Mouse (Mus musculus) liver, embryonic 11.5 days (tissue): Measurements from ENCODE around the gene Arpc1b. TPM values are rescaled to one million over a fixed set of nuclear protein-coding genes. Genes with fewer than 3 reads are reported as not detected.

Source experiments
- ATAC-seq: fragments of 200-750 bp; cut with Nextera tagmentation; replicated peaks from 2 replicates; pipeline ENCODE4 v1.8.0; 2017; ENCODE audit warnings: moderate number of reproducible peaks, mild to moderate bottlenecking, moderate TSS enrichment, moderate library complexity; ENCODE audit not compliant: low FRiP score
- DNase-seq: peaks from one replicate; pipeline ENCODE4 v3.0.0-alpha.2; 2017; ENCODE audit warnings: low spot score
- H3K27ac ChIP-seq: fragments of 300-500 bp; sonication (generic); 2 replicates; pipeline ENCODE4 v1.5.1; 2014; ENCODE audit warnings: mild to moderate bottlenecking, low read depth, low read length, control low read depth
- H3K27me3 ChIP-seq: fragments of 300-500 bp; sonication (generic); replicated peaks from 2 replicates; pipeline ENCODE4 v1.6.1; 2014; ENCODE audit warnings: low read length, mixed read lengths; ENCODE audit not compliant: control insufficient read depth, insufficient read depth
- H3K36me3 ChIP-seq: fragments of 300-500 bp; sonication (generic); 2 replicates; pipeline ENCODE4 v1.6.1; 2014; ENCODE audit warnings: mild to moderate bottlenecking, low read length, moderate library complexity, mixed read lengths; ENCODE audit not compliant: control insufficient read depth, insufficient read depth
- H3K4me1 ChIP-seq: fragments of 300-500 bp; sonication (generic); replicated peaks from 2 replicates; pipeline ENCODE4 v1.6.1; 2014; ENCODE audit warnings: low read length, mixed read lengths; ENCODE audit not compliant: control insufficient read depth, insufficient read depth
- H3K4me2 ChIP-seq: fragments of 300-500 bp; sonication (generic); 2 replicates; pipeline ENCODE4 v1.6.1; 2014; ENCODE audit warnings: mild to moderate bottlenecking, control low read depth, moderate library complexity
- H3K4me3 ChIP-seq: fragments of 300-500 bp; sonication (generic); 2 replicates; pipeline ENCODE4 v1.5.1; 2014; ENCODE audit warnings: low read depth, low read length, control low read depth
- H3K9ac ChIP-seq: fragments of 300-500 bp; sonication (generic); 2 replicates; pipeline ENCODE4 v1.6.1; 2014; ENCODE audit warnings: low read depth, low read length, control low read depth
- H3K9me3 ChIP-seq: fragments of 300-500 bp; sonication (generic); 2 replicates; pipeline ENCODE4 v1.6.1; 2016; ENCODE audit warnings: low read length, inconsistent platforms, mixed read lengths; ENCODE audit not compliant: control insufficient read depth
- WGBS: fragments of 180-500 bp; shearing (Covaris S2); extraction: QIAGEN DNeasy Blood & Tissue Kit; methylation state at CpG from one replicate; pipeline ENCODE4 v1.1.7; 2014; 5-methylcytosine and 5-hydroxymethylcytosine counted together
- polyA plus RNA-seq: library from polyadenylated mRNA; unstranded; fragments of >200 nt; fragmentation: Nextera tagmentation; extraction: Ambion mirVana; gene quantifications from 2 replicates; pipeline ENCODE4 v1.2.1, GENCODE M21; 2014

Gene Arpc1b
- polyA plus RNA-seq, 1 experiment from 2014 or later, result 209 TPM

DNA sequence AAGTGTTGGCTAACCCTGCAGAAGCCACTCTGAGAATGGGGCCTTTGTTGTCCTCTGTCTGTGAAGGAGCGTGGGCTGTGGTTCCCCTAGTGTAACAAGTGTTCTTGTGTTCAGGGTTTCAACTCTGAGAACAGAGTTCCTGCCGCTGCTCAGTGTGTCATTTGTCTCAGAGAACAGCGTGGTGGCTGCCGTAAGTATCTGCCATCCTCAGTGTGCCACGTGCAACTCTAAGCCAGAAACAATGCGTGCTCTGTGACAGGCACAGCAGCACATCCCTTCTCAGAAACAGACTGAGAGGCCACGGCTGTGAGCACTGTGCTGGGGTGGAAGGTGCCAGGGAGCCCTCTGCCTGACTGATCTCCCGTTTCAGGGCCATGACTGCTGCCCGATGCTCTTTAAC is 9.7 kb upstream of the Arpc1b start:
- DNase-seq (no peak), ATAC-seq (no peak)
- H3K4me1 ChIP-seq, result no peaks in the 10 kb centered on the region
- H3K9ac ChIP-seq, result no peak overlapping the region
- no peak overlapping the region for H3K27ac ChIP-seq
- no peaks in the 10 kb centered on the region for H3K9me3 ChIP-seq
- no peak overlapping the region for H3K4me3 ChIP-seq
- H3K27me3 ChIP-seq, result no peaks in the 10 kb centered on the region
- H3K36me3 ChIP-seq, result peaks cover 61% of the 10 kb centered on the region
- H3K4me2 ChIP-seq, result no peak overlapping the region
- 92% methylated on average over 9 of the region's 9 CpGs for WGBS

DNA sequence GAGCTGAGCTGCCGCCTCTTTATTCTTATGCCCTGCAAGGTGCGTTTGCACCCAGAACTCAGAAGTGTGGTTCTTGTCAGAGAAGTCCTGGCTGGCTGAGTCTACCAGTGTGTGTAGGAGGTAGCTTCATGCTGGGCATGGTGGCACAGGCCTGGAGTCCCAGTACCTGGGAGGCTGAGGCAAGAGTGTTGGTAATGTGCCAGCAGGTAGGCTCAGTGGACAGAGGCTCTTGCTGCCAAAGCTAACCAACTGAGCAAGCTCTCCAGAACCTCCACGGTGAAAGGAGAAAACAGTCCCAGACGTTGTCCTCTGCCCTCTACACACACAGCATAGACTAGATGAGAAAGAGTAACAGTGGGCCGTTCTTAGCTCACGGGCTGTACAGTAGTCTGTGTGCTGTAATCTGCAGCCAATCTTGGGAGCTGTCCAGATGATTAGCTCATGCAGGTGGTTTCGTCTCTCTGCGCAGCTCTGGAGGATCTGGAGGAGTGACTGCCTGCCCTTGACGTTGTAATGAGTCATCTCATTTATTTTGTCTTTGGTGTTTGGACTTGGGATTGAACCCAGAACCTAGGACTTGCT is 8.2 kb upstream of the Arpc1b start:
- ATAC-seq, result no peak
- Histone ChIP-seq H3K27ac (no peak overlapping the region), H3K27me3 (no peaks in the 10 kb centered on the region), H3K4me3 (no peak overlapping the region), H3K9me3 (no peaks in the 10 kb centered on the region), H3K9ac (no peak overlapping the region), H3K4me2 (no peak overlapping the region), H3K36me3 (peaks cover 63% of the 10 kb centered on the region), H3K4me1 (no peaks in the 10 kb centered on the region)
- no peak for DNase-seq
- WGBS, result 94% methylated on average over 9 of the region's 9 CpGs

DNA sequence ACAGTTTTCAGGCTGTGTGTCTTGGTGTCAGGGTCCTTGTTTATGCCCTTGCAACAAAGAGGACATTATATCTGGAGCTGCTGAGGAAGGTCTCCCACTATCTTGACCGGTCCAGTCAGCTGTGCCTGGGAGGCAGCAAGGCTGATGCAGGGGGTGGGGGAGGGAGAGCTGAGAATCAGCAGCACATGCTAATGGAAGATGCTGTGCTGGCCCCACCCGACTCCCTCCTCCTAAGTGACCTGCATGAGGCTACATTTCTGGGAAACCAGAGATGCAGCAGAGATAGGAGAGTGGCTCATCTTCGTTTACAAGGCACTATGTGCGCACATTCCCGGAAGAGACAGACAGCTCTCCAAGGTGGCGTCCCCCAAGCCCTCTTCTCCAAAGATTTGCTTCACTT is 3.6 kb upstream of the Arpc1b start:
- no peak overlapping the region for H3K27ac ChIP-seq
- H3K36me3 ChIP-seq, result peaks cover 29% of the 10 kb centered on the region
- H3K27me3 ChIP-seq, result no peaks in the 10 kb centered on the region
- ATAC-seq (no peak), DNase-seq (no peak)
- WGBS, result 78% methylated on average over 6 of the region's 6 CpGs
- H3K9ac ChIP-seq, result no peak overlapping the region
- H3K9me3 ChIP-seq, result no peaks in the 10 kb centered on the region
- H3K4me3 ChIP-seq, result no peak overlapping the region
- H3K4me1 ChIP-seq, result peaks cover 8% of the 10 kb centered on the region
- no peak overlapping the region for H3K4me2 ChIP-seq

DNA sequence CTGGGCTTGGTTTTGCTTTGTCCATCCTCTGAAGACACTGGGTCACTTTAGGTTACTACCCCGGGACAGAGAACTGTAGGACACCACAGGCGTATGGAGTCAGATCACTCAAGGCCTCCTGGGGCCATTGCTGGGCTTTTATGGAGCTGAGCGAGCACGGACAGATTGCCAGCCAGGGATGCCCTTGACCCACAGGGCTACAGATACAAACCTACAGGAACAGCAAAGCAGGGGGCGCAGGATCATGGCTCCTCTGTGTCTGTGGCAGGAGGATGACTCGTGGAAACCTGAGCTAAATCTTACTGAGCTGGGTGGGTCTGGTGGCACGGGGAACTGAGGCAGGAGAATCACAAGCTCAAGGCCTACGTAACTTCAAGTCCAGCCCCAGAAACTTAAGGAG is 1.4 kb upstream of the Arpc1b start:
- no peak overlapping the region for H3K4me2 ChIP-seq
- no peak overlapping the region for H3K27ac ChIP-seq
- H3K4me1 ChIP-seq, result peaks cover 14% of the 10 kb centered on the region
- no peaks in the 10 kb centered on the region for H3K9me3 ChIP-seq
- 74% methylated on average over 8 of the region's 8 CpGs for WGBS
- H3K4me3 ChIP-seq, result no peak overlapping the region
- H3K9ac ChIP-seq, result no peak overlapping the region
- H3K27me3 ChIP-seq, result no peaks in the 10 kb centered on the region
- peaks cover 16% of the 10 kb centered on the region for H3K36me3 ChIP-seq
- DNase-seq (no peak), ATAC-seq (no peak)

DNA sequence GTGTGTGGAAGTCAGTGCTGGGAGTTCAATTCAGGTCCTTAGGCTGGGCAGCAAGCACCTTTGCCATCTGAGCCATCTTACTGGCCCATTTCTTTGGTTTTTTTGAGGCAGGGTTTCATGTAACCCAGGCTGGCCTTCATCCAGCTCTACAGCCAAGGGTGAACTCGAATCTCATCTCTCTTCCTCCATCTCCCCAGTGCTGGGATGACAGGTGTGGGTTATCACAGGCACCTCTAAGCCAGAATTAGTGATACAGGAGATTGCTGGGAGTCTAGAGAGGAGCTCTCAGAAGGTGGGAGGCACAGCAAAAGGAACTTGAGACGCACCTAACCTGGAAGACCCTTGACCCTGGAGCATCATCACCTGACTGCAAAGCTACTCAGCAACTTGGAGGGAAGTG is 599 bp upstream of the Arpc1b start:
- H3K27ac ChIP-seq, result no peak overlapping the region
- H3K9ac ChIP-seq, result no peak overlapping the region; the same call in 1 of the 2 replicates
- H3K4me3 ChIP-seq, result peak overlapping the region; percentile 81
- peaks cover 14% of the 10 kb centered on the region for H3K4me1 ChIP-seq
- DNase-seq (no peak), ATAC-seq (no peak)
- H3K9me3 ChIP-seq, result no peaks in the 10 kb centered on the region
- 46% methylated on average over 2 of the region's 2 CpGs for WGBS
- peaks cover 9% of the 10 kb centered on the region for H3K36me3 ChIP-seq
- H3K4me2 ChIP-seq, result peak overlapping the region; percentile 95
- no peaks in the 10 kb centered on the region for H3K27me3 ChIP-seq

DNA sequence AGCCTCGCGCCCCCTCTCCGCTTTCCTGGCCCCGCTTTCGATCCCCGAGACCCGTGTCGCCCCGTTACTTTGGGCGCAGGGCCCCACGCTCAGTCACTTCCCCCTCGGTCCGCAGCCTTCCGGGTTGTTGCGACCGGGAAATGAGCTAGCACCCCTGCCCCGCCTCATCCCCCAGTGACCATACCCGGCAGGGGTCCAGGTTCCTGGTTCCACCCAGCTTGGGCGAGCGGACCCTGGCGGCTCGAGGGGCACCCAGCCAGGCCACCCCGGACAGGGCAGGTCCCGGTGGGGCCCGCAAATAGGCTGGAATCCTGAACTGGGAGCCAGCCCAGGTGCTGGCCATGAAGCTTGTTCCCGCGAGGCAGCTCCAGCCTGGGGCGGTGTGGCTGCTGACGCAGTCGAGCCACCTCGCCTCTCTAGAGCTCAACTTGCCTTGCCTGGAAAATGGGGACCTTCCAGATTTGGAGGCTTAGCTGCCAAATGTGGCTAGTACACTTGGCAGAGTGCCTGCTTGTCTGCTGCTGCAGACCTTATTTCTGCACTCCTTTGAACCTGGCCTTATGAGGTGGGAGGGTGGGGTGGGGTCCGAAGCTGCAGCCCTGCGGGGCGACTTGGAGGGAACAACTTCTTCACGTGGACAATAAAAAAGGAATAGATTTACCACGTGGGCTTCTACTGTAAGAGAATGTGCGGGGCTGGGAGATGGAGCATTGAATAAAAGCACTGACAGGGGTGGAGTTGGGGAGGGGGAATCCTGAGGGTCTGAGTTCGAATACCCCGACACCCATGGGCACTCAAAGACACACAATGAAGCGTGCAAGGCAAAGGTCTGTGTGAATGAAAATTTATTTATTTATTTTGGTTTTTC is 825 bp downstream of the Arpc1b start:
- peak overlapping the region; percentile 81 for H3K4me3 ChIP-seq
- DNase-seq (peak; percentile 74), ATAC-seq (peak; percentile 27)
- H3K9ac ChIP-seq, result peak overlapping the region; percentile 78
- H3K4me1 ChIP-seq, result peaks cover 14% of the 10 kb centered on the region
- H3K27me3 ChIP-seq, result no peaks in the 10 kb centered on the region
- H3K4me2 ChIP-seq, result peak overlapping the region; percentile 95
- H3K36me3 ChIP-seq, result peaks cover 9% of the 10 kb centered on the region
- no peaks in the 10 kb centered on the region for H3K9me3 ChIP-seq
- peak overlapping the region; percentile 45; the same call in 1 of the 2 replicates for H3K27ac ChIP-seq
- WGBS, result 11% methylated on average over 40 of the region's 40 CpGs

DNA sequence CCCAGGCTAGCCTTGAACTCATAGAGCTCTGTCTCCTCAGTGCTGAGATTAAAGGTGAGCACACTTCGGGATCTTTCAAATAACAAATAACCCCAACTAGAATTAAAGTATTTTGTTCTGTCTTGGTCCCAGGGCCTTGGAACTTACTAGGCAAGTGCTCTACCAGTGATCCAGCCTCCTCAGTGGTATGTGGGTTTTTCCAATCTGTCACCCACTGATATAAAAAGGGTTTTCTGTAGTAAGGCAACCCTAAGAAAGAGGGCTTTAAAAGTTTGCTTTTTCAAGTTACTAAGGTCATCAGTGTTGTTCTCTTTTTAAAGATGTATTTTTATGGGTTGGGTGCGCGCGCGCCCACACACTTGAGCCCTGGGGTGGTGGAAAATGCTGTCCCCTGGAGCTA is 1.7 kb downstream of the Arpc1b start:
- no peaks in the 10 kb centered on the region for H3K9me3 ChIP-seq
- H3K4me3 ChIP-seq, result peak overlapping the region; percentile 27
- peaks cover 5% of the 10 kb centered on the region; the same call in 1 of the 2 replicates for H3K36me3 ChIP-seq
- WGBS, result 85% methylated on average over 5 of the region's 5 CpGs
- no peak overlapping the region for H3K9ac ChIP-seq
- H3K27ac ChIP-seq, result peak overlapping the region; percentile 68
- DNase-seq (no peak), ATAC-seq (no peak)
- peak overlapping the region; percentile 95 for H3K4me2 ChIP-seq
- peaks cover 14% of the 10 kb centered on the region for H3K4me1 ChIP-seq
- H3K27me3 ChIP-seq, result no peaks in the 10 kb centered on the region

DNA sequence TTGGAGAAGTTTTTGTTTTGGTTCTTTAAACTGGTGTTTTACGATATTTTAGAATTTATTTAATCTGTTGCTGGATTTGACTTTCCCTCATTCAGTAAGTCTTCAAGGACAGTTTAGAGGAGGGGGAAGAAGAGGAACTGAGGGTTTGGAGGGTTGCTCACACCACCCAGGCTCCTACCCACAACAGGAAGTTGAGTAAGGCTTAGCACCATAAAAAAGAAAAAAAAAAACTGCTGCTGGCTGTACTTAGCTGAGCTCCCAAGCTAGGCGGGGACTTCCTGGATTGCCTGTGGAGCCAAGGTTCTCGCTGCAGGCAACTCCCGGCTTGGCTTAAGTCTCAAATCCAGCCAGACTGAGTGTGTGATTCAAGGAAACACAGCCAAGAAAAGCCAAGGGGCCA is 2.3 kb downstream of the Arpc1b start:
- peak overlapping the region; percentile 14; the same call in 1 of the 2 replicates for H3K9ac ChIP-seq
- 28% methylated on average over 4 of the region's 4 CpGs for WGBS
- H3K4me3 ChIP-seq, result peak overlapping the region; percentile 12; the same call in 1 of the 2 replicates
- peak overlapping the region; percentile 95 for H3K4me2 ChIP-seq
- ATAC-seq (no peak), DNase-seq (no peak)
- H3K27me3 ChIP-seq, result no peaks in the 10 kb centered on the region
- no peaks in the 10 kb centered on the region for H3K9me3 ChIP-seq
- H3K27ac ChIP-seq, result peak overlapping the region; percentile 68
- peaks cover 16% of the 10 kb centered on the region for H3K4me1 ChIP-seq
- peaks cover 5% of the 10 kb centered on the region; the same call in 1 of the 2 replicates for H3K36me3 ChIP-seq
